Mouse (Mus musculus) heart, postnatal 0 days (tissue): Measurements from ENCODE around the gene Prkca.

Experiments
- CTCF ChIP-seq: IDR thresholded peaks from 2 replicates; pipeline ENCODE4 v1.5.1; 2016; ENCODE audit warnings: antibody characterized with exemption, control low read depth, low read depth
- EP300 ChIP-seq: IDR thresholded peaks from 2 replicates; pipeline ENCODE4 v1.6.1; 2016; ENCODE audit warnings: antibody characterized with exemption, low read depth

DNA sequence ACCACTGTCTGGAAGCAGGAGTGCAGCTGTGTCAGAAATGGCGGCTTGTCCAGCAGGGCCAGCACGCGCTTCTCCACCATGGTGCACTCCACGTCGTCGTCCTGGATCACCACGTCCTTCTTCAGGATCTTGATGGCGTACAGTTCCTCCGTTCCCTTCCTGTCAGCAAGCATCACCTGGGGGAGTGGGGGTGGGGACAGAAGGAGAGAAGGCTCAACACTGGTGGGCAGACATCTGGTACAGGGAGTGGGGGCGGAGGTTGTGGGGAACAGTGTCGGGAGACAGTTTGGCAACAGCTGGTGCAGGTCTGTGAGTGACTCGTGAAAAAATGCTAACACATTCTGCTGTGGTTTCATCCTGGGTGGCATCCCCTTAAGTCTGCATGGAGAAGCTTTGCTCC is 359.8 kb downstream of the Prkca start:
- TF ChIP-seq CTCF (no peak), EP300 (no peak)
